Mouse (Mus musculus): ENCODE measurements around the gene Rnf43. TPM values are rescaled to one million over a fixed set of nuclear protein-coding genes. Genes with fewer than 3 reads are reported as not detected.

The Rnf43 gene
- 10 to 100 TPM; 23.8 to 25.3 TPM for polyA plus RNA-seq (2017; shearing (Covaris generic))

DNA sequence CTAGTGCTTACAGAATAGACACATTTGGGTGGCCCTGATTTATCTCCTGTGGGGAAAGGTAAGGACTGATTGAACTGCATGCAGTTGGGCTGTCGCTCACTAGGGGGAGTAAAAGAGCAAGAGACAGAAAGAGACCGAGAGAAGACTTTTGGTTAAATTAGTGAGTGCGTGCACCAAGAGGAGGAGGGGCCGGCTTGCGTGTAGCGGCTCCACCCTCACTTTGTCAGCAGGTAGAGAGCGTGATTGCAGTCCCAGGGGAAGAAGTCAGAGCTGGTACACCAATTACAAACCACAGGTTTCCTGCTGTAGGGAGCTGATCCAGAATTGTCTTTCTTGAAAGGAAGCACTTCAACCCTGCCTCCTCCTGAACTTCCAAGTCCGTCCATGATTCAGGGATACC is at the start of gene Rnf43:
Gene Rnf43 (plus strand): TSS at position 316 of the 400 bp plus-strand sequence.
- peak; percentile 97 for ATAC-seq

GRCm38 (mm10) chr11:87613972-87614371 is 48.5 kb upstream of the Rnf43 start:
- ATAC-seq = no peak

DNA sequence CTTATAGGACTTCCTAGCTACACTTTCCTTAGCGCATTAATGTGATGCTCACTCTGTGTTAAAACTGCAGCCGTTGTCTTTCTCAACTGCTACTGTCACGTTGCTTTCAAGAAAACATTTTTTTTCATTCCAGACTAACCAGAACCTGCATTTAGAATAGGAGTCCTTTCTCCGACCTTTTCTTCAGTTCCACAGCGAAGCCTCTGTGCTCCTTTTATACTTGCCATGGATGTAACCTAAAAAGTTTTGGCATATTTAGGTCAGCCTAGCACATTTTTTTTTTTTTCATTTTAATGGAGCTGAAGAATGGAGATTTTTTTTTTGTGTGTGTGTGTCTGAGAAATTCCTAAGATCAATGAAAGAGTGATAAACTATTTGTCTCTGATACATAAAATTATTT is 47.0 kb upstream of the Rnf43 start:
- ATAC-seq = no peak

DNA sequence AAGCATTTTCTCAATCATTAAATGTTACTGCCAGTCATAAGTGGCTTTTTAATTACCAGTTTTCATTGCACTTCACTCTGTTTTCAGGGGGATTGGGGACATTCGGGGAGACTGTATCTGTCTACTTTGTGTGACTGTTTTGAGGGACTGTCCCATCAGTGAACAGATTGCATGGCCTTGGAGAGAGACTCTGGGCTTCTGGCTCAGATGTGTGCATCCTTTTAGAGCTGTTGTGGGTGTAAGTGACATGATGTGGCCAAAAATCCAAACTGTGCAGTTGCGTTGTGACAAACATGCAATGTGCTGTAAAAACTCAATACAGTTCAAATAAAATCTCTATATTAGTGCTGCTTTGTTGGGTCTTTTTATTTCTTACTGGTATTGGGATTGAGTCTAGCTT is 46.6 kb upstream of the Rnf43 start:
- ATAC-seq = no peak

DNA sequence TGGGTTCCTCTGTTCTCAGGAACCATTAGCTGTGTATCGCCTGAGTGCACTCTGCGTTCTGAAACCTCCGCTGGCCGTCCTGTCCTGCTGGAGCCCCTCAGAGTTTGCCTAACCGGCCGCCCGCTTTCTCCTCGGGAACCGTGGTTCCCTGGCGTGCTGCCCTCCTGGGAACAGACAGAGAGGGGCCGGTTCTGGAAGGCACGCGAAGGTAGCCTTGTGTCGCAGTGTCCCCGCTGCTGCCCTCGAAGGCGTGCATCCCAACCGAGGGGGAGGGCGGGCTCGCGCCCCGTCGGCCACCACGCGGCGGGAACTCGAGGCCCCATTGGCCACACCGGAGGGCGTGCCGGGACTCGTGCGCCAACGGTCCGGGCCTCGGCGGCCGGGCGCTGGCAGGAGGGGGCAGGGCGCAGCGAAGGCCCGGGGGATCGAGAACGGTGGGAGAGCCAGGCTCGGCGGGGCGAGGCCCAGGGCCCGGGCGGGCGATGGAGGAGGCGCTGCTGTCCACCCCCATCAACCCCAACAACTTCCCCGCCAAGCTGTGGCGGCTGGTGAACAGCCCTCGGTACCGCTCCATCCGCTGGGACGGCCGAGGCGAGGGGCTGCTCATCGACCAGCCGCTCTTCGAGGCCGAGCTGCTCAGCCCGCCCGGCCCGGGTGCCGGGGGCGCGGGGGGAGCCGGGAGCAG is 45.6 kb upstream of the Rnf43 start, which contains the start of gene Hsf5:
Gene Hsf5 (plus strand): TSS at position 375 of the 685 bp plus-strand sequence.
- ATAC-seq = no peak

GRCm38 (mm10) chr11:87617606-87618005 is 44.9 kb upstream of the Rnf43 start:
- ATAC-seq = no peak

GRCm38 (mm10) chr11:87623160-87623559 is 39.4 kb upstream of the Rnf43 start:
- ATAC-seq = no peak

GRCm38 (mm10) chr11:87629859-87630258 is 32.7 kb upstream of the Rnf43 start:
- ATAC-seq = no peak

DNA sequence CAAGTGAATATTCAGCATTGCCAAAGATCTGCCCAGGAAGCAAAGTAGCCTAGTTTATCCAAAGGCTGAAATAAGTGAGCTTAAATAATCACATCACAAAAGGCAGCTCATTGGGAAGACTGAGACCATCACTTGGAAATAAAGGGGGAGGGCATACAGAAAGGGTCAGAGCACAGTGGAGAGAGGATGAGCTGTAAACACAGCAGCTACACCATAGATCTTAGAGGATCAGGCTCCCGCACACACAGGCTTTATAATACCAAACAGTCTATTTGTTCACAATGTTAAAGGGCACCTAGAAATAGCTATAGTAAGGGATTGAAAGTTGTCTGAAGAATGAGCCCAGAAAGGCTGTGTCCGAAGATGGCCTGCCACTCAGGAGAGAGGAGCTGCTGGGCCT is 23.7 kb upstream of the Rnf43 start:
- ATAC-seq = no peak

DNA sequence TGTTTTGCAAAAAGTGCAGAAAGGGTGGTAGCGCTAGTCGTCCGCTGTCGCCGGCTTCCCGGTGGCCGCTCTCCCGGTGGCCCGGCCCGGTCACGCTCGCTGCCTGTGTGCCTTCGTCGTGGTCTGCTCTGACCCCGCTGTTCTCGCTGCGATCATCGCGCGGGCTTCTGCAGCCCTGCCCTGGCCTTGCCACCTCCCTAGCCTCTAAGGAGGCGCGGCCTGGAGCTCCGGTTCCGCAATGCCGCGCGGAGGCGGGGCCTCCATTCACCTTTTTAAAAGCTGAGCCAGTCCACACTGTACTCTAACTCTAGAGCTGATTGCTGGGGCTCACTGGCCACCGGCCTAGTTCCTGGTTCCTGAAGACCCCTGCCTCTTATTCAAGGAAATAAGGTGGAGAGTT is 23.3 kb upstream of the Rnf43 start:
- ATAC-seq = peak; percentile 46

- ATAC-seq = no peak
Measured at GRCm38 (mm10) chr11:87642865-87643264, 19.7 kb upstream of the Rnf43 start.

DNA sequence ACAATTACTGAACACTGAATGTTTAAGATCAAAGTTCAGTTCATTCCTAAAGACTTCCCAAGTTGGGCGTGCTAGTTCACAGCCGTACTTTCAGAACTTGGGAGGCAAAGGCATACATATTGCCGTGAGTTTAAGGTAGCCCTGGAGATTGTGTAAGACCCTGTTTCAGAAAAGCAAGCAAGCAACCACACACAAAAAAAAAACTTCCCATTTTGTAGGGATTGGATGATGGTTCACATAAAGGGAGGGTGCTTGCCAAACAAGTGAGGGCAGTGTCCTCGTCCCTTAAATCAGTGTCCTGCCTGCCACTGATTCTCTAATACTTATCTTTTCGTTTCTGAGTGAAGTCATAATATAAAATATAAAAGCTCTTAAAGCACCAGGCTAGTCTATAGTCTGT is 7.8 kb upstream of the Rnf43 start:
- no peak for ATAC-seq

- ATAC-seq = no peak
Measured at GRCm38 (mm10) chr11:87659216-87659615, 3.3 kb upstream of the Rnf43 start.

DNA sequence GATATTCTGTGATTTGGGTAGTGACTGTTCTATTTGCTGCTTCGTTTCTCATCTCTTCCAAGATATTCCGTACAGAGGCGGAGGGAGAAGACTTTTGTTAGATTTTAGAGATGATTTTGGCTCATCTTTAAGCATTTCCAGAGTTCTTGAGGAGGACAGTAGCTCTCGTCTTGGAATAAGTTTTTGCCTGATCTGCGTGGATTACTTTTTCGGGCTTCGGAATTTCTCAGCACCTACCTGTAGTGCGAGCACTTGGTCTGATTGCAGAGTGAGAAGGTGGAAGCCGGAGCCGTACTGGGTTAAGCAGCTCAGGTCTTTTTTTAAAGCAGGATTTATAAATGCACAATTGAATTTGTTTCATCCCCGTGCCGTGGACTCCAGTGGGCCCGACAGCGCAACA is 300 bp downstream of the Rnf43 start:
- ATAC-seq = peak; percentile 19

DNA sequence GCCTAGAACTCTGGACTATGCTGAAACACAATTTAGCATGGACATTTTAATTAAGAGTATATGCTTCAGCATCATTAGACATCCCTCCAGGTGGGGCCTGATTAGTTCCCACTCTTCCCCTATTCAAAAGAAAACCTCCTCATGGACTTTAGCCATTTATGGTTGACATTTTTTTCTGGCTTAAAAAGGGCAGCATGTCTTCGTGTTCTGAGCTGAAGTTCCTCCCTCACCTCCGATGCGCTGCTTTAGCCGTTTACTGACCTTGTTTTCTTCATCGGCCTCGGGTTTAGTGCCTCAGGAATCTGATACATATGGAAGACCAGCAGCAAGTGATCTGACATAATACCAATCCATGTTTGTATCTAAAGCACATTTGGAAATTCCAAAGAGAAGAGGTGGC is 1.4 kb downstream of the Rnf43 start:
- ATAC-seq = no peak

DNA sequence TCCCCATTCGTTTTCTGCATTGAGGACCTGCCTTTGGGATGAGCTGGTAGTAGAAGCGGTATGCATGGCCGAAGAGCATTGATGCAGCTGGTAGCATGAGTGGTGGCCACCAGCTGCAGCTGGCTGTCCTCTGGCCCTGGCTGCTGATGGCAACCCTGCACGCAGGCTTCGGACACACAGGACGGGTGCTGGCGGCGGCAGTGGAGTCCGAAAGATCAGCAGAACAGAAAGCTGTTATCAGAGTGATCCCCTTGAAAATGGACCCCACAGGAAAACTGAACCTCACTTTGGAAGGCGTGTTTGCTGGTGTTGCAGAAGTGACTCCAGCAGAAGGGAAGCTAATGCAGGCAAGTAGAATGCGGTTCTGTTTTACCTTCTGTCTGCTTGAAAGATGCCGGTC is 2.0 kb downstream of the Rnf43 start:
- ATAC-seq = no peak

- no peak for ATAC-seq
Measured at GRCm38 (mm10) chr11:87665224-87665623, 2.7 kb downstream of the Rnf43 start.

GRCm38 (mm10) chr11:87665658-87666057 is 3.1 kb downstream of the Rnf43 start:
- no peak for ATAC-seq

- ATAC-seq = no peak
Measured at GRCm38 (mm10) chr11:87666256-87667035, 3.9 kb downstream of the Rnf43 start.

- ATAC-seq = no peak
Measured at GRCm38 (mm10) chr11:87667107-87668090, 4.9 kb downstream of the Rnf43 start.

DNA sequence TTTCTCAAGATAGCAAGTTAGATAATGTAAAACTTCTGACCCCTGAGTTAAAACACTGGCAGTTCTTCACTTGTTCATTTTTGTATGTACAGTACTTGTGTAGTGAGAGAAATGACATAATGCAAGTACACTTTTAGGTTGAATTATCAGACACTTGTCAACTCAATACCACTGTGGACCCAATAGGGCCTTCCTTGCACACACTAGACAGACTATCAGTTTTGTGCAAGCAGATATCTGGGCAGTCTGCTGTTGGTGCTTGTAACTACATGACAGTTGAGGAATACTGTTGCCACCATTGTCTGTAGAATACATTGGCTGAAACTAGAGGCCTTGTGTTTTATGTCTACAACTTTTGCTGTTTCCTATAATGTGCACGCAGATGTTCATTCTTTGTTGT is 10.8 kb downstream of the Rnf43 start:
- no peak for ATAC-seq

DNA sequence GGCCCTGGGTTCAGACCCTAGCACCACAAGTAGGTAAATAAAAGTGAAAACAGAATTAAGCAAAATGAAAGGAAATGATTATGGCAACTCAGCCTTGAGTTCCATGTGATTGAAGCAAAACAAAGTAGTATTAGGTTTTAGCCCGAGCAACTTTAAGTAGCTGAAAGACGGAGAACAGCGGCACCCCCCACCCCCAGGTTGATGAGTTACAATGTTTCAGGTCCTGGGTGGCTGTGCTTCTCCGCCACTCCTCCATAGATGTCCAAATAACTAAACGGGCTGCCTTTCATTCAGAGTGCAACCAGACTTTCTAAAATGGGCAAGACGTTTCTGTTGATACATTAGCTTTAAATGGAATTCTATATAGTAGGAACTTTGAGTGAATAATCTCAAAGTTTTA is 13.1 kb downstream of the Rnf43 start:
- no peak for ATAC-seq

- no peak for ATAC-seq
Measured at GRCm38 (mm10) chr11:87677756-87678155, 15.2 kb downstream of the Rnf43 start.

Measured in activated CD4-positive, CD25-positive, alpha-beta regulatory T cell, adult 4 months (primary cell).